Mouse (Mus musculus) cerebellum, postnatal 25 days (tissue): ENCODE results near the gene Fcgrt.
A peak's percentile ranks its signal among the peaks of the same experiment; 100 is the strongest.

Source experiments
- DNase-seq, 2 experiments: peaks; one replicate each; pipeline ENCODE4 v3.0.0; 2021; ENCODE audit warnings: mixed read lengths in 2 of 2

Fcgrt gene

GRCm38 (mm10) chr7:45053117-45053930 lies 50.3 kb downstream of the Fcgrt start:
- DNase-seq: peak; percentile 82 to 83

DNA sequence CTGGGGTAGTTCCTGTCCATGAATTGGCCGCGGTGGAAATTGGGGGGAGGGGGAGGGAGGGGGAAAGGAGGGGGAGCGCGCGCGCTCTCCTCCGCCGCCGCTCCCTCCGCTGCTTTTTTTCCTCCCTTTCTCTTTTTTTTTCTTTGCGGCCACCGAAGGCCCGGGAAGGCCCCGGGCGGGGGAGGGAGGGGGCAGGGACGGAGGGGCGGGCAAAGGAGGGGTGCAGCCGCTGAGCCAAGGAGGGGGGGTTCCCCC lies 50.9 kb downstream of the Fcgrt start, which contains the start of gene Prr12:
Prr12 (minus strand) TSS at position 20 of the 255 bp plus-strand sequence.
- no peak for DNase-seq

DNA sequence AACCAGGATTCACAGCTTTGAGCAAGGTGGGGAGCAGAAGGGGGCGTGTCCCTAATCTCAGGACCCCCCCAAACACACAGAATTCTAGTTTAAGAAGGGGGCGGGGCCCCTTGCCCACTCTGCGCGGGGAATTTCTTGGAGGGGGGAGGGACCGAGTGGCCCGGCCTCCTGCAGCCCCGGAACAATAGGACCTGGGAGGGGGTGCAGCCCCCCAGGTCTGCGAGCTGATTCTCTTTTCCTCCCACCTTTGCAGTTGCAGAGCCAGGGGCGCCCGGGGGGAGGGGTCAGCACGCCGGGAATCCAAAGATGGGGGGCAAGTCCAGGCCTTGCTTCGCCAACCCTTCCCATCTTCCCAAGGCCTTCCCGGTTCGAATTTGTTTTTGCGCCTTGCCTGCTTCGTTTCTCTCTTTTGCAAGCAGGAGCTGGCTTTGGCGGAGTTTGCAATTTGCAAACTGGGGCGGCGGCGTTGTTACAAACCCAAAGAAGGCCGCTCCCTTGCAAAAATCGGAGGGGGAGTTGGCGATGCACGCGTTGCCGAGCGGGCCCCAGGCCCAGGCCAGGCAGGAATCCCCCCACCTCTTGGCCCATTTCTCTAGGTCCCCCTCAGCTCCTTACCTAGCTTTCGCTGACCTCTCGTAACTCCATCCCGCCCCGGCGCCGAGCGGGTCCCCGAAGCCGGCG lies 51.3 kb downstream of the Fcgrt start:
- peak; percentile 64 to 67 for DNase-seq

- no peak for DNase-seq
Observed at GRCm38 (mm10) chr7:45051601-45051974, 52.1 kb downstream of the Fcgrt start.

GRCm38 (mm10) chr7:45050945-45051600 lies 52.6 kb downstream of the Fcgrt start:
- peak; percentile 67 to 84 for DNase-seq

GRCm38 (mm10) chr7:45048923-45049657 lies 54.6 kb downstream of the Fcgrt start:
- DNase-seq: peak in 1 of 2 experiments; percentile 43

DNA sequence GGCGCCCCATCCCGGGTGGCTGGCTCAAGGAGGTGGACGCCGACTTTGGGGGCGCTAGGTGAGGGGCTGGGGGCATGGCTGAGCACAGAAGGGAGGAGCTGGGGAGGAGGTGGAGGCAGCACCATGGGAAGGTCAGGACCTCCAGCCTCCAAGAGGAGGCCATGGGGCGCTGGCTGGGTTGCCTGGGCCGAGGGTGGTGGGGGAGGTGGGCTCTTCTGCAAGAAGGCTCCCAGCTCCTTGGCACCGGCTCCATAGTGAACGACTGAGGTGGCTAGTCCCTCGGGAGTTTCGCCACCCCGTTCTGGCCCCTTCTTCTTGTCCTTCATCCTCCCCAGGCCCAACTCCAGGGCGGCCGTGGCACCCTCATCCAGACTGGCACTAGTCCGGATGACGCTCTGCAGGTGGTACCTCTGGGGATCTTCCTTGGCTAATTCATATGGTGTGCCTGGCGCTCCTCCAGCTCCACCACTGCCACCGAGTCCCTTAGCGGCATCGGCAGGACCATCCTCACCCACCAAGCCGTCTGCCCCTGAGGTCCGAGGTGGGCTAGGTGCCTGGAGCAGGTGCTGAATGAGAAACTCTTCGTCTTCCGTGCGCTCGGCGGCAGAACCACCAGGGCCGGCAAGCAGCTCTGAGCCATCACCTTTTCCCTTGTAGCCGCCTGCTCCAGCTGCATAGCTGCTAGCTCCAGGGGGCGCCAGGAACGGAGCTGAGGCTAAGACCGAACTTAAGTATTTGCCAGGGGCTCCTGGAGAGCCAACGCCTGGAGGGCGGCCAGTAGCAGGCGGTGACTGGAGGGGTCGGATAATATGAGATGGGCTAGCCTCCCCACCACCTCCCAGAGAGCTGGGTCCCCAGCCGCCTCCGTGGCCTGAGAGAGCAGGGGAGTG lies 55.4 kb downstream of the Fcgrt start:
- DNase-seq: peak in 1 of 2 experiments; percentile 56

GRCm38 (mm10) chr7:45047491-45047890 lies 56.2 kb downstream of the Fcgrt start:
- DNase-seq: no peak

- DNase-seq: no peak
Observed at GRCm38 (mm10) chr7:45046853-45047350, 56.7 kb downstream of the Fcgrt start.

DNA sequence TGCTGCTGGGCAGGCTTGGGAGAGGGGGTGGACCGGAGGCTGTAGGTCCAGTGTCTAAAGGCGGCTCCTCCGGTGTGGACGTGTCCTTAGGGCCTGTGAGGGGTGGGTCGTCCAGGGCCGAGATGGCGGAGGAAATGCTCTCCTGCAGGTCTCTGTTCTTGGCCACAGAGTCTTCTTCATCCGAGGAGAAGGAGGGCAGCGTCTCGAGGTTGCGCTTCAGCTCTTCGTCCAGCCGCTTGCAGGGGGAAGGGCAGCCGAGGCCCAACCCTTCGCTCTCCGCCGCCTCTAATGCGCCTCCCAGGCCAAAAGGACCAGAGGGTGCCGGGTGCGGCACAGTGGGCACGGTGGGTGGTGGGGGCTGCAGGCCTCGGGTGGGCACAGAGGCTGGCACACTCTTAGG lies 57.9 kb downstream of the Fcgrt start:
- peak in 1 of 2 experiments; percentile 42 for DNase-seq

GRCm38 (mm10) chr7:45043307-45043706 lies 60.3 kb downstream of the Fcgrt start:
- no peak for DNase-seq
